Comparison of ENCODE assay signal across 27 mouse cellular contexts in genomic region chr3:60741379-60741778, GRCm38 (mm10).
DNase-seq lines count a peak whose midpoint lies in the region; ATAC-seq and TF ChIP-seq lines count a peak whose summit lies in the region.
"Had no signal": no experiment of that assay in that cellular context is flagged by ENCODE, and none has a peak within 500 bp of the region (broad histone marks: within the 10 kb centered on the region; RNA-seq: fewer than 3 reads in every experiment).

No protein-coding gene starts in this region.

- no peak for DNase-seq in kidney, adult 2 months
- DNase-seq in lung, postnatal 25 days (ENCODE audit: low spot score) = peak; percentile 61
- DNase-seq in right cerebral cortex, postnatal 4 days = no peak
- no peak for DNase-seq in cerebellum, adult 9-10 months
- DNase-seq: adrenal gland, postnatal 10 days; cerebellum, adult 11-12 months; cerebellum, postnatal 10 days; heart, postnatal 36 days; liver, postnatal 0 days; midbrain, embryonic 14.5 days; retina, postnatal 1 day; right cerebral cortex, postnatal 14 days had no signal

- no peaks in the 10 kb centered on the region for H3K9me3 ChIP-seq in kidney, embryonic 15.5 days (replicated peaks)
- H3K9me3 ChIP-seq in lung, embryonic 15.5 days = no peaks in the 10 kb centered on the region
- no peaks in the 10 kb centered on the region for H3K9me3 ChIP-seq in stomach, embryonic 16.5 days (replicated peaks; ENCODE audit: control insufficient read depth, low read length)
- no peaks in the 10 kb centered on the region for H3K9me3 ChIP-seq in liver, embryonic 12.5 days (replicated peaks)
- H3K9me3 ChIP-seq: embryonic facial prominence, embryonic 13.5 days; forebrain, embryonic 10.5 days; G1E; hindbrain, embryonic 12.5 days; limb, embryonic 13.5 days had no signal

- H3K36me3 ChIP-seq in kidney, adult 2 months (ENCODE audit: control insufficient read depth, insufficient read depth, low read length) = no peaks in the 10 kb centered on the region
- H3K36me3 ChIP-seq in kidney, embryonic 15.5 days = no peaks in the 10 kb centered on the region
- no peaks in the 10 kb centered on the region for H3K36me3 ChIP-seq in lung, embryonic 15.5 days
- no peaks in the 10 kb centered on the region for H3K36me3 ChIP-seq in stomach, embryonic 16.5 days (ENCODE audit: control insufficient read depth, insufficient read depth, low read length)
- no peaks in the 10 kb centered on the region for H3K36me3 ChIP-seq in liver, embryonic 12.5 days
- H3K36me3 ChIP-seq: embryonic facial prominence, embryonic 13.5 days; forebrain, embryonic 10.5 days; G1E; hindbrain, embryonic 12.5 days; limb, embryonic 13.5 days had no signal

- TF ChIP-seq CTCF in kidney, adult 2 months (conservative IDR thresholded peaks at IDR 0.05; ENCODE audit: insufficient read depth, insufficient read length, low read depth, low read length) = no peak

- WGBS in kidney, adult 2 months = 74% methylated on average over 5 of the region's 5 CpGs
- 75% methylated on average over 5 of the region's 5 CpGs for WGBS in kidney, embryonic 15.5 days
- WGBS in lung, embryonic 15.5 days = 31% methylated on average over 5 of the region's 5 CpGs
- 55% methylated on average over 5 of the region's 5 CpGs for WGBS in stomach, embryonic 16.5 days
- 57% methylated on average over 5 of the region's 5 CpGs for WGBS in liver, embryonic 12.5 days (ENCODE audit: insufficient replicate concordance)

- H3K4me2 ChIP-seq in kidney, embryonic 15.5 days = no peak overlapping the region
- no peak overlapping the region for H3K4me2 ChIP-seq in lung, embryonic 15.5 days
- no peak overlapping the region for H3K4me2 ChIP-seq in stomach, embryonic 16.5 days (ENCODE audit: low read depth, low read length)
- H3K4me2 ChIP-seq in liver, embryonic 12.5 days = no peak overlapping the region
- H3K4me2 ChIP-seq: embryonic facial prominence, embryonic 13.5 days; heart, embryonic 11.5 days; hindbrain, embryonic 12.5 days; limb, embryonic 13.5 days; liver, embryonic 11.5 days had no signal

- no peak overlapping the region for H3K9ac ChIP-seq in kidney, embryonic 15.5 days
- no peak overlapping the region for H3K9ac ChIP-seq in lung, embryonic 15.5 days
- no peak overlapping the region for H3K9ac ChIP-seq in stomach, embryonic 16.5 days (ENCODE audit: low read length)
- no peak overlapping the region for H3K9ac ChIP-seq in liver, embryonic 12.5 days
- H3K9ac ChIP-seq: embryonic facial prominence, embryonic 13.5 days; hindbrain, embryonic 12.5 days; limb, embryonic 13.5 days; liver, postnatal 0 days had no signal

- H3K4me1 ChIP-seq in kidney, adult 2 months (ENCODE audit: control insufficient read depth, insufficient read depth, low read length) = no peaks in the 10 kb centered on the region
- no peaks in the 10 kb centered on the region for H3K4me1 ChIP-seq in kidney, embryonic 15.5 days
- no peaks in the 10 kb centered on the region for H3K4me1 ChIP-seq in lung, embryonic 15.5 days
- H3K4me1 ChIP-seq in stomach, embryonic 16.5 days (ENCODE audit: control insufficient read depth, insufficient read depth, low read length) = no peaks in the 10 kb centered on the region
- H3K4me1 ChIP-seq in liver, embryonic 12.5 days = 0 out of 2 replicates have a peak, but pooled peaks cover 6% of the 10 kb centered on the region
- H3K4me1 ChIP-seq: embryonic facial prominence, embryonic 13.5 days; forebrain, embryonic 10.5 days; hindbrain, embryonic 12.5 days; limb, embryonic 13.5 days had no signal

- ATAC-seq in kidney, embryonic 15.5 days (replicated peaks; ENCODE audit: low FRiP score) = no peak
- ATAC-seq in lung, embryonic 15.5 days (ENCODE audit: borderline replicate concordance, extremely low read depth, low FRiP score, low TSS enrichment) = peak; percentile 91
- ATAC-seq in stomach, embryonic 16.5 days (ENCODE audit: insufficient read depth, low FRiP score) = peak; percentile 50; the same call in 1 of the 2 replicates
- ATAC-seq in liver, embryonic 12.5 days = no peak
- ATAC-seq: forebrain, embryonic 16.5 days; intestine, postnatal 0 days; liver, postnatal 0 days had no signal

- H3K27me3 ChIP-seq in kidney, adult 2 months (replicated peaks; ENCODE audit: control insufficient read depth, insufficient read depth, low read length) = no peaks in the 10 kb centered on the region
- H3K27me3 ChIP-seq in kidney, embryonic 15.5 days = no peaks in the 10 kb centered on the region
- H3K27me3 ChIP-seq in lung, embryonic 15.5 days = no peaks in the 10 kb centered on the region
- no peaks in the 10 kb centered on the region for H3K27me3 ChIP-seq in stomach, embryonic 16.5 days (ENCODE audit: control insufficient read depth, insufficient read depth, low read length)
- no peaks in the 10 kb centered on the region for H3K27me3 ChIP-seq in liver, embryonic 12.5 days (replicated peaks)
- H3K27me3 ChIP-seq: embryonic facial prominence, embryonic 13.5 days; hindbrain, embryonic 12.5 days; limb, embryonic 13.5 days had no signal

- H3K4me3 ChIP-seq in kidney, adult 2 months (ENCODE audit: insufficient read depth, low read depth, low read length) = no peak overlapping the region
- H3K4me3 ChIP-seq in kidney, embryonic 15.5 days (replicated peaks) = no peak overlapping the region
- H3K4me3 ChIP-seq in lung, embryonic 15.5 days = no peak overlapping the region
- no peak overlapping the region for H3K4me3 ChIP-seq in stomach, embryonic 16.5 days (replicated peaks; ENCODE audit: low read length)
- H3K4me3 ChIP-seq in liver, embryonic 12.5 days = no peak overlapping the region
- H3K4me3 ChIP-seq: embryonic facial prominence, embryonic 13.5 days; forebrain, embryonic 10.5 days; hindbrain, embryonic 12.5 days; layer of hippocampus, adult 2 months; left cerebral cortex, adult 2 months; limb, embryonic 13.5 days had no signal

- no peak for TF ChIP-seq POLR2A in kidney, adult 2 months (IDR thresholded peaks at IDR 0.05; ENCODE audit: low read depth, low read length)

- peak overlapping the region; percentile 35; the same call in 1 of the 2 replicates for H3K27ac ChIP-seq in kidney, adult 2 months (ENCODE audit: insufficient read depth, low read depth, low read length)
- H3K27ac ChIP-seq in kidney, embryonic 15.5 days = no peak overlapping the region
- H3K27ac ChIP-seq in lung, embryonic 15.5 days = peak overlapping the region; percentile 78
- peak overlapping the region; percentile 81 for H3K27ac ChIP-seq in stomach, embryonic 16.5 days (ENCODE audit: low read length)
- no peak overlapping the region for H3K27ac ChIP-seq in liver, embryonic 12.5 days
- H3K27ac ChIP-seq: embryonic facial prominence, embryonic 13.5 days; forebrain, embryonic 10.5 days; hindbrain, embryonic 12.5 days; layer of hippocampus, adult 2 months; left cerebral cortex, adult 2 months; limb, embryonic 13.5 days had no signal

Comparison
In these comparisons a context has a peak if more than half of its experiments do, and no peak if none do; other contexts are left out.
1. H3K27ac ChIP-seq: peak in kidney, adult 2 months (single experiment), lung, embryonic 15.5 days (single experiment) and stomach, embryonic 16.5 days (single experiment); none in kidney, embryonic 15.5 days (single experiment) and liver, embryonic 12.5 days (single experiment).
2. ATAC-seq: peak in lung, embryonic 15.5 days (single experiment) and stomach, embryonic 16.5 days (single experiment); none in kidney, embryonic 15.5 days (single experiment) and liver, embryonic 12.5 days (single experiment).